Mouse (Mus musculus) forebrain, embryonic 16.5 days (tissue): ENCODE measurements at regions not wholly inside any gene's neighbourhood (a gene's known extent, or its start where the extent isn't known, plus 50 kb on each side); places are given as distances from the start of the nearest gene placed in this dataset.

ENCODE experiments used
- ATAC-seq: fragments of 200-750 bp; cut with Nextera tagmentation; 2 replicates; pipeline ENCODE4 v1.8.0; 2017; ENCODE audit warnings: mild to moderate bottlenecking, moderate library complexity
- H3K27ac ChIP-seq: fragments of 300-500 bp; sonication (generic); 2 replicates; pipeline ENCODE4 v1.5.1; 2014; ENCODE audit warnings: low read length, control low read depth
- H3K27me3 ChIP-seq: fragments of 300-500 bp; sonication (generic); replicated peaks from 2 replicates; pipeline ENCODE4 v1.6.1; 2014; ENCODE audit warnings: low read length; ENCODE audit not compliant: control insufficient read depth, insufficient read depth
- H3K36me3 ChIP-seq: fragments of 300-500 bp; sonication (generic); 2 replicates; pipeline ENCODE4 v1.6.1; 2014; ENCODE audit not compliant: control insufficient read depth, insufficient read depth
- H3K4me1 ChIP-seq: fragments of 300-500 bp; sonication (generic); replicated peaks from 2 replicates; pipeline ENCODE4 v1.6.1; 2014; ENCODE audit warnings: low read length; ENCODE audit not compliant: control insufficient read depth, insufficient read depth
- H3K4me2 ChIP-seq: fragments of 300-500 bp; sonication (generic); 2 replicates; pipeline ENCODE4 v1.6.1; 2014; ENCODE audit warnings: mild to moderate bottlenecking, low read length, control low read depth
- H3K4me3 ChIP-seq: fragments of 300-500 bp; sonication (generic); replicated peaks from 2 replicates; pipeline ENCODE4 v1.5.1; 2014; ENCODE audit warnings: mild to moderate bottlenecking, low read length, control low read depth
- H3K9ac ChIP-seq: fragments of 300-500 bp; sonication (generic); replicated peaks from 2 replicates; pipeline ENCODE4 v1.6.1; 2014; ENCODE audit warnings: low read depth, low read length, control low read depth
- H3K9me3 ChIP-seq: fragments of 300-500 bp; sonication (generic); 2 replicates; pipeline ENCODE4 v1.6.1; 2016; ENCODE audit warnings: low read length; ENCODE audit not compliant: control insufficient read depth
- WGBS: fragments of 180-500 bp; shearing (Covaris S2); extraction: QIAGEN DNeasy Blood & Tissue Kit; methylation state at CpG from one replicate; pipeline ENCODE4 v1.1.7; 2014; 5-methylcytosine and 5-hydroxymethylcytosine counted together

DNA sequence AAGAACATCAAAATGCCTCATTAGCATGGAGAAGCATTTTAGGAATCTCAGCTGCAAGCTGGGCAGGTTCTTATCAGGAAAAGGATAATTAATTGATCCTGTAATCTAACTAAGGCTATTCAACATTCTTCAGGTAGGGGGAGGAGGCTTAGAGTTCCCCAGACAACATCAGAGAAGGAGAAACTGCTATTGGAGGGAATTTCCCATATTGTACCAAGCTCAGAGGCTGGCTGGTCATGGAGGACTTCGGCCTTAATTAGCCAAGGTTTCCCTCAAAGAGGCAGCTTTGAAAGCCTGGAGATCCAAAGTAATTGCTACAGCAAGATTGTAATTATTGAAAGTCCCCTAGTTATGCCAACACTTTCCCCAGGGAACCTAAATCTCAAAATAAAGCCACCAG is 156.6 kb upstream of the St6gal2 start:
- no peaks in the 10 kb centered on the region for H3K27me3 ChIP-seq
- WGBS: 10% methylated on average over 1 of the region's 1 CpGs
- H3K4me2 ChIP-seq: no peak overlapping the region
- ATAC-seq: no peak
- H3K27ac ChIP-seq: no peak overlapping the region
- no peak overlapping the region for H3K9ac ChIP-seq
- no peaks in the 10 kb centered on the region for H3K36me3 ChIP-seq
- no peaks in the 10 kb centered on the region for H3K9me3 ChIP-seq
- no peak overlapping the region for H3K4me3 ChIP-seq
- no peaks in the 10 kb centered on the region for H3K4me1 ChIP-seq

DNA sequence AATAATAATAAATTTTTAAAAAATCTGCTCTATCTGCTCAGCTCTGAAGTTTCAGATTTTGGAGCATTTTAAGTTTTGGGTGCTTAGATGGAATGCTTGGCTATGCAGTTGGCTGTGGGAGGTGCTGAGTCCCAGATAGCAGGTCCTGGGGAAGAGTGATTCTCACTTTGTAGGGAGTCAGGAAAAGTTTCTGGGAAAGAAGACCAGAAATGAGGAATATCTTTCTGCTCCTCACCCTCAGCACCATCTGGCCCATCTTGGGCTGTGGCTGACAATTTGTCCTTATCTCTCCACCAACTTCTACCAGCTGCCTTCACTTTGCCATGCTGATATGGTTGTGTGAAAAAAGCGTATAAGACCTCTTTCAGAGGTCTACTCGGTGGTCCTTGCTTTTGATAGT is 152.5 kb upstream of the St6gal2 start:
- WGBS: 85% methylated on average over 2 of the region's 2 CpGs
- Histone ChIP-seq H3K27ac (no peak overlapping the region), H3K4me1 (no peaks in the 10 kb centered on the region), H3K4me2 (no peak overlapping the region), H3K9ac (no peak overlapping the region), H3K27me3 (no peaks in the 10 kb centered on the region), H3K4me3 (no peak overlapping the region), H3K36me3 (no peaks in the 10 kb centered on the region), H3K9me3 (no peaks in the 10 kb centered on the region)
- ATAC-seq: no peak

DNA sequence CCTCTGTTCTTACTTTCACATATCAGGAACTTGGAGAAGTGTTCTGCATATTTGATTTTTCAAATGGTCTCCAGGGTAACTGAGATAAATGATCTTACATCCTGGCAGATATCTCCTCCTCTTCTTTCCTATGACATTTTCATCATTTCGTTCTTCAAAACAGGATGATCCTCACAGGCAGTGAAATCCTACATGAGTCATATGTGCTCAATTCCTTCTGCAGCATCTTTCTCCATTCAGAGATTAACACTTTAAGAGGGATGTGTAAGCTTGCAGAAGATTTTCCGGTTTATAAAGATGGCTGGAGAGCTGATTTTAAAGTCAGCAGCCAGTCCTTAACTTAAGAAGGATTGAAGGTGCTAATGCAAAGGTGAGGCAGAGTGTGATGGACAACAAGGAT is 148.5 kb upstream of the St6gal2 start:
- 87% methylated on average over 2 of the region's 2 CpGs for WGBS
- no peaks in the 10 kb centered on the region for H3K9me3 ChIP-seq
- H3K9ac ChIP-seq: no peak overlapping the region
- H3K4me1 ChIP-seq: no peaks in the 10 kb centered on the region
- H3K27ac ChIP-seq: no peak overlapping the region
- no peak for ATAC-seq
- no peak overlapping the region for H3K4me2 ChIP-seq
- no peaks in the 10 kb centered on the region for H3K36me3 ChIP-seq
- no peak overlapping the region for H3K4me3 ChIP-seq
- no peaks in the 10 kb centered on the region for H3K27me3 ChIP-seq

DNA sequence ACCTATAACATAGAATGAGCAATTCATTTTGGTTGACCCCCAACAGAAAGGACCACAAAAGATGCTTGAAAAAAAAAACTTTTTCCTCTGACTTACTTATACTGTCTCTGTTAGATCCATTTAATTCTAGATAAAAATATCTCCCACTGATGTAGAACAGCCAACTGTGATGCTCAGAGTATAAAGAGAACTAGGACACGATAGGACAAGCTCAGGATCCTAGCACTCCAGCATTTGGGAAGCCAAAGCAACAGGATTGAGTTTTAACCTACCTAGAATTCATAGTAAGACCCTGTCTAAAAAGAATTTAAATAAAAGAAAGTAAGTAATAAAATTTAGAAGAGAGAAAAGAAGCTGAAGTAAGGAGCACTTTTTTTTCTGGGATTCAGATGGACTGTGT is 146.3 kb upstream of the St6gal2 start:
- H3K27me3 ChIP-seq: no peaks in the 10 kb centered on the region
- H3K9ac ChIP-seq: no peak overlapping the region
- H3K27ac ChIP-seq: no peak overlapping the region
- no peak for ATAC-seq
- H3K36me3 ChIP-seq: no peaks in the 10 kb centered on the region
- no peaks in the 10 kb centered on the region for H3K4me1 ChIP-seq
- WGBS: 80% methylated on average over 1 of the region's 1 CpGs
- H3K9me3 ChIP-seq: no peaks in the 10 kb centered on the region
- H3K4me2 ChIP-seq: no peak overlapping the region
- H3K4me3 ChIP-seq: no peak overlapping the region

DNA sequence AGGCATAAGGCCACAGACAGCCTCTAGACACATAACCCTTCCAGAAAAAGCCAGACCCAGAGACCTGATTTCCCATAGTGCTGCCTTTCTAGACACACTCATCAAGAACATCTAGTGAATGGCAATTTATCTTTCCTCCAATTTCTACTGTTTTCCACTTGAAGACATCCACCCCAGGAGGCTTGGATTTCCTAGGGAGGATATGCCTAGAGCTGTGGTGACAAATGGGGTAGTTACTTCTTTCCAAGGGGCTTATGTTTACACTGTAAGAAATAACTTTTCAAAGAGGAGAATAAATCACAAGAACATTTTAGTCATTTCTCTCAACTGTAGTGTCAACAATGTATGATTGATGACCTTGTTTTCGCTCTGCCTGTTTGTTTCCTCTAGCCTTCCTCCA is 124.2 kb upstream of the St6gal2 start:
- Histone ChIP-seq H3K4me1 (no peaks in the 10 kb centered on the region), H3K9me3 (no peaks in the 10 kb centered on the region), H3K4me2 (no peak overlapping the region), H3K4me3 (no peak overlapping the region), H3K27ac (no peak overlapping the region), H3K9ac (no peak overlapping the region), H3K27me3 (no peaks in the 10 kb centered on the region), H3K36me3 (no peaks in the 10 kb centered on the region)
- 97% methylated on average over 1 of the region's 1 CpGs for WGBS
- ATAC-seq: no peak

DNA sequence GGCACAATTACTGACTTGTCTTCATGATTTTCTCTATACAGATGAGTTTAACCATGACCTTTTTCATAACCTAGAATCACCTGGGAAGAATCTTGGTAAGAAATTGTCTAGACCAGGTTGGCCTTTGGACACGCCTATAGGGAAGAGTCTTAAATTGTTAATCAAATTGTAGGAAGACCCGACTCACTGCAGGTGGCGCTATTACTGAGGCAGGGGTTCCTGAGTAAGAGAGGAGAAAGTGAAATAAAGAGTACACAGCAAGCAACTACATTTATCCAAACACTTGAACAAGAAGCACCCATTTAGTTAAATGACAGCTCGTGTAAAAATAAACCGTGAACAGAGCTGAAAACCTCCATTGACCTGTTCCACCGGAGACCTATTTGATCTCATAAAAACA is 85.9 kb upstream of the St6gal2 start:
- 91% methylated on average over 6 of the region's 6 CpGs for WGBS
- ATAC-seq: no peak

DNA sequence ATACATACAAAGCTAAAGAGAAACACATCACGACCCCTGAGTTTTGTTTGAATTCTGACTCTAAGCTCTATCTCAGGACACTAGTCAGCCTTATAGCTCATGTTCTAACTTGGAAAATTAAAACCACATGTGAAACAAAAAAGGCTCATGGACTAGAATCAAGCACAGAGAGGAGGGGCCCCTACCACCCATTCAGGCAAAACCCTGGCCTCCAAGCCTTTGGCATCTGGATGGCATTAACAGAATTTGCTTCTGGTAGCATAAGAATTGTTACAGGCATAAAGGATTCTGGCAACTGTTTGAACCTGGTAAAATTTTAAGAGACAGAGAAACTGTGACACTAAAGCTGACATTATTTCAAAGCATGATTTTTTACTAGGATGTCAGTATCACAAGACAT is 78.1 kb upstream of the St6gal2 start:
- Histone ChIP-seq H3K27ac (peak overlapping the region; percentile 62; the same call in 1 of the 2 replicates), H3K4me1 (no peaks in the 10 kb centered on the region), H3K9ac (no peak overlapping the region), H3K9me3 (no peaks in the 10 kb centered on the region), H3K4me3 (no peak overlapping the region), H3K4me2 (no peak overlapping the region), H3K27me3 (no peaks in the 10 kb centered on the region), H3K36me3 (no peaks in the 10 kb centered on the region)
- 92% methylated on average over 1 of the region's 1 CpGs for WGBS
- 0 out of 2 replicates have a peak, but pooled peaks have one; percentile 28 for ATAC-seq

More for the DNA sequence above, 85.9 kb upstream of the St6gal2 start:
- Histone ChIP-seq H3K9me3 (no peaks in the 10 kb centered on the region), H3K27ac (no peak overlapping the region), H3K9ac (no peak overlapping the region), H3K27me3 (no peaks in the 10 kb centered on the region), H3K4me1 (no peaks in the 10 kb centered on the region), H3K4me2 (no peak overlapping the region), H3K4me3 (no peak overlapping the region), H3K36me3 (no peaks in the 10 kb centered on the region)

DNA sequence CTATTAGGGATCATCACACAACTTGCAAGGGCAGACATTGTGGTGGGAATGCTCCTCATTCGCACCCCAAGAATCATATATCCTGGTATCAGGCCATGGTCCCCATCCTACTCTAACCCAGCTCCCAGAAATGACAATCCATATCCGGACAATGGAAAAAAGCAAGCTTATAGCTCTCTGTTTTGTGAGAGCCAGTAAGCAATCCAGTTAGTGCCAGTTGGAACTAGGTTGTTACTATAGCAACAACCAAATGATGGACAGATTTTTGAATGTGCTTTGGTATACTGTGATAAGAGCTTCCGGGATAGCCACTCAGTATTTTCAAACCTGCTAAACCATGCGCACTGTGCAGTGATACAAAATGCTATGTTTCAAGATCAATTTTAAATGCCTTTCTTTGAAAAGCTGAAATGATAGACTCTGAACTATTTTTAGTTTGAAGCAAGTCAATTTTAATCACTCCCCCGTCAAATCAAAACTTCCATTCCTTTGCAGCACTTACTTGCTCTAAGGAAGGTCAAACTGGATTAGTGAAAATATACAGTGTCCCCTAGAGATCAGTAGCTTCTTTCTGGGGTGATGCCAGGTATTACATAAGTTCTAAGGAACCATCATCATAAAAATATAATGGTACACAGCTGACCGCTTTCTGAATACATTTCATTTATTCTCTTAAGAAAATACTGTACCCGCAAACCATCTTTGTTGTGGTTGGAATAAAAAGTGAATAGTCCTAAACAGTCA is 77.5 kb upstream of the St6gal2 start:
- Histone ChIP-seq H3K4me1 (no peaks in the 10 kb centered on the region), H3K9ac (no peak overlapping the region), H3K27ac (peak overlapping the region; percentile 62; the same call in 1 of the 2 replicates), H3K4me3 (no peak overlapping the region), H3K36me3 (no peaks in the 10 kb centered on the region), H3K9me3 (no peaks in the 10 kb centered on the region), H3K27me3 (no peaks in the 10 kb centered on the region), H3K4me2 (no peak overlapping the region)
- WGBS: 77% methylated on average over 7 of the region's 7 CpGs
- ATAC-seq: peak; percentile 97
